Mouse (Mus musculus): ENCODE measurements around the gene Fcgrt.
"Not testable (repeated sequence)": the region's sequence is repeated elsewhere in the genome, so short reads cannot be mapped to it uniquely, and the experiment has no call there.

Gene Fcgrt

DNA sequence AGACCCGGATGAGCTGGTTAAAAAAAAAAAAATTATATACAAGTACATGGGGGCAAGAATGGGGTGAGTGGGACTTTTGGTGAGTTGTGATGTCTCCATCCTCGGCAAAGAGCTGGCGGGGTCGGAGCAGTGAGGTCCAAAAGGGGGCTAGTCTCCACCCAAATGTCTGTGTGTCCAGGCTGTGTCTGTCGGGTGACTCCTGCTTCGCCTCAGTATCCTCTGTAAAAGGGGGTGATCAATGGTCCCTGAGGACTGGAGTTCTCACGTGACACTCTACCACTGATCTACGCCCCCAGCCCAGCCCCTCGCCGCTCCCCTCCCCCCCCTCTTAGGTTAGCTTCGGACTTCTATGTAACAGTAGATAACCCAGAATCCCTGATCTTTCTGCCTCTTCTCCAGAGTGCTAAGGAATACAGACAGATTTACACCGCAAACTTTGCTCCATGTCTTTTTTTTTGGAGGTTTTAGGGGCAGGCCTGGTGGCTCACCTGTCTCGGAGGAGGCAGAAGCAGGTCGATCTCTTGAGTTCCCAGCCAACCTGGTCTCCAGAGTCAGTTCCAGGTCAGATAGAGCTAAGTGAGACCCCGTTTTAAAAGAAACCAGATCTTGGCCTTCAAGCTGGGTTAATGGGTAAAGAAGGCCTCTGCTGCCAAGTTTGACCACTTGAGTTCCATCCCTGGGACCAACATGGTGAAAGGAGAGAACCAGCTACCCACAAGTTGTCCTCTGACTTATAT lies 26.3 kb upstream of the Fcgrt start:
- DNase-seq: no peak

DNA sequence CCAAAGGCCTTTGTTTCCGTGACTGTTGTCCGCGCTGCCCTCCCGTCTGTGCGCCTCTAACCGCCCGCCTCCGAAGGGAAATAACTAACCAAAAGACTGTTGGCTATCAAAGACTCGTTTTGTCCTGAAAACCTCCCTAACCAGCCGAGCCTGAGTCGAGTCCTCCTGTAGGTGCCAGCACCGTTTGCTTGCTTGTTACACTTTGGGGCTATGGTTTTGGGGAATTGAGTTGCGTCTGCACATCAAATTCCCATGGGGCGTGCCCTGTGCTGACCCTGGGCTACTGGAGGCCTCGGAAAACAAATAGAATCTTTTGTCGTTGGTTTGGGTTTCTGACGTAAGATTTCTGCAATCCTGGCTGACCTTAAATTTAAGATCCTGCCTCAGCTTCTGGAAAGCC lies 25.7 kb upstream of the Fcgrt start:
- DNase-seq: peak; percentile 61

DNA sequence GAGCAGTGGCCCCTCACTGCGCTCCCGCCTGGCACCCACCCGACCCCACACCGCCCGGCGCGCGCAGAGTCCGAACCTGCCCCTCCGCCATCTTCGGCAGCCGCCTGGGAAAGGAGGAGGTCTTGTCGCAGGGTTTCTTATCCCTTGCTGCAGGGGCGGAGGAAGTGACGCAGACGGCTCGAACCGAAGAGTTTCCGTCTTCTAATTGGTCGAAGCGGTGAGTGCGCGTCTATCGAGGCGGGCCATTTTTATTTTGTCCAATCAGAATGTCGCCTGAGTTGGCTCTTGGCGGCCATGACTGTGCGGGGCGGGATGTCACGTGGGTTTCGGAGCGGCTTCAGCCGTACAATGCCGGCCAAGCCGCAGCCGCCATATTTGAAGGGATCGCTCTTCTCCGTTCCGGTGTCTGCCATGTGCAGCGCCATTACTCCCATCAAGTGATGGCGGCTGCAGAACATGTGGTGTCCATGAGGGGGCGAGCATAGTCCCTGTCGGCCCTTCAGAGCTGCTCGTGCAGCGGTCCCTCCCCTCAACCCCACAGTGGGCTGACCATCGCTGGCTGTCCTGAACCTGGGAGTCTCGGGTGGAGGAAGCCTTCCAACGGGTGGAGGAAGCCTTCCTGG lies 25.1 kb upstream of the Fcgrt start, which contains the start of gene Rpl13a:
TSS of gene Rpl13a (minus strand) at position 138 of the 623 bp plus-strand sequence.
- peak; percentile 99 for DNase-seq

DNA sequence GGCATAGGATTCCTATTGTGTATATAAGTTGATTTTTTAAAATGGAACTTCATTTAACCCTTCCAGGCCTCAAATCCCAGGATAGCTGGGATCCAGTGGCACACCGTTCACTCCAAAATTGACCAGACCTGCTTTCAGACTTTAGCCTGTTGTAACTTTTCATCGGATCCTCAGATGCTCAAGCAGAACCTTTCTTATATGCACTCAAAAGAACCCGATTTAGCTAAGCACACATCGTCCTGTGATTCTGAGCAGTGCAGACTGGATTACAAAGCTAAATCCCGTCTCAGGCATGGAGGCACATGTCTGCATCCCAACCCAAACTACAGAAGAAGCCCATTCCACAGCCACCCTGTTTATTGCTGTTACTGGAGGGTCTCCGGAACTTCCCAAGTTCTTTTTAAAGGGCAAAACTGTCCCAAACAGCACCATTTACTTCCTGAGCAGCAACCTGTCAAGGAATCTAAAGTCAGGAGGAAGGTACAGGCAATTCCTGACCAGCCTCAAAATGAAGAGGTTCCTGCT lies 24.1 kb upstream of the Fcgrt start:
- no peak for DNase-seq

DNA sequence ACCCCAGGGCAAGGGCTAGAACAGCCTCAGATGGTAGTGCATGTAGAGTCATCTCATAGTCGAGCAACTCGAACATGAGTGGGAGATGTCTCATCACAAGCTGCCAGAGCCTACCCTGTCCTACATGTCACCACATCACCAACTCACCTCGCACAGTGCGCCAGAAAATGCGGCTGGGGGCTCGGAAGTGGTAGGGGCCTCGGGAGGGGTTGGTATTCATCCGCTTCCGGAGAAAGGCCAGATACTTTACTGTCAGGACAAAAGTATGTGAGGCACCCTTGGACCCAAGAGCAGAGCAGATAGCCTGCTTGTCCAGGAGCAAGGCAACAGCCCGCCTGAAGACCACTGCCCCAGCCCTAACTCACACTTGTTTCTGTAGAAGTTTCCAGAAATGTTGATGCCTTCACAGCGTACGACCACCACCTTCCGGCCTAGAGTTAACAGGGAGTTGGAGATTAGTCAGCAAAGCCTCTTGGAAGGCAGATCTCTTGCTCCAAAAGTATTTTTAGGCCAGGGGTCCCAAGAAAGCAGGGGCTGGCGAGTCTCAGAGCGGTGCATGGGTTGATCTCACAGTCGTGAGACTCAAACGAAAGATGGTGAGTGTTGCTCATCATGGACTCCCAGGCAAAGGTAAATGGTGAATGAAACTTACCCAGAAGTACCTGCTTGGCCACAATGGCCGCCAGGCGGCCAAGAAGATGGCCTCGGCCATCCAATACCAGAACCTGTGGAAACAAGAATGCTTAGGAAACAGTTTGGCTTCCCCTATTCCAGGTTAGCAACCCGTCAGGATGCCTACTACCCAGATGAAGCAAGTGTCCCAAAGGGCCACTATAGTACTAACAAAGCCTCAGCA lies 23.4 kb upstream of the Fcgrt start:
- DNase-seq: no peak

DNA sequence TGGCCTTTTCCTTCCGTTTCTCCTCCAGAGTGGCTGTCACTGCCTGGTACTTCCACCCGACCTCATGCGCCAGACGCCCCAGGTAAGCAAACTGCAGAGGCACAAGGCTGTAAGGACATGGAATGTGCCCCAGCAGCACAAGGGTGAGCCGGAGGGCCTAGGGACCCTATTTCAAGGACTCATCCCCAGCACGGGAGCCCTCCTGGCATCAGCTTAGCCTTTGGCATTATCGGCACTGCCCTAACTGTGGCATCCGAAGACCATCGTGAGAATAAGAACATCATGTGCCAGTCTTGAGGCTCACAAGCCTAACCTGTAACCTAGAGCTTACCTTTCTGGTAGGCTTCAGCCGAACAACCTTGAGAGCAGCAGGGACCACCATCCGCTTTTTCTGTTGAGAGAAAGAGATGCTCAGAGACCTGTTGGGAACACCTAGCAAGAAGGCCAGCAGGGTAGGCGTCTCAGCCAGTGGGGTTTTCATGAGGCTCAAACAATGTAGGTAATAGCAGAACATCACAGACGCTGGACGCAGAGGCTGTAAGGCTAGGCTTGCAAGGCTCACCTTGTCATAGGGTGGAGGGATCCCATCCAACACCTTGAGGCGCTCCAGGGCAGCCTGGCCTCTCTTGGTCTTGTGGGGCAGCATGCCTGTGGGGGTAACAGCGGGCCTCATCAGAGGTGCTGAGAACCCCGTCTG lies 22.6 kb upstream of the Fcgrt start:
- no peak for DNase-seq

DNA sequence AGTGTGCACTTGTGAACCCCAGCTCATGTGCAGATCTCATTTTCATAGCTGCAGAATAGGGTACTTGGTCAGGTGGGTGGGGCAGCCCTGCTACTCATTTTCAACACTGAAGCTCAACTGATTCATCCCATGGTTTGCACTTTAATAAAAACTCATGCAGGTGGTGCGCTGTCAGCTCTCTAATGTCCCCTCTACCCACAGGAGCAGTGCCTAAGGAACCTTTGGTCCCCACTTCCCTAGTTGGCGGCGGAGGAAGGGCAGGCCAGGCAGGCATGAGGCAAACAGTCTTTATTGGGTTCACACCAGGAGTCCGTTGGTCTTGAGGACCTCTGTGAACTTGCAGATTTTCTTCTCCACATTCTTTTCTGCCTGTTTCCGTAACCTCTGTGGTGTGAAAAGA lies 22.0 kb upstream of the Fcgrt start:
- not testable (repeated sequence) for DNase-seq

DNA sequence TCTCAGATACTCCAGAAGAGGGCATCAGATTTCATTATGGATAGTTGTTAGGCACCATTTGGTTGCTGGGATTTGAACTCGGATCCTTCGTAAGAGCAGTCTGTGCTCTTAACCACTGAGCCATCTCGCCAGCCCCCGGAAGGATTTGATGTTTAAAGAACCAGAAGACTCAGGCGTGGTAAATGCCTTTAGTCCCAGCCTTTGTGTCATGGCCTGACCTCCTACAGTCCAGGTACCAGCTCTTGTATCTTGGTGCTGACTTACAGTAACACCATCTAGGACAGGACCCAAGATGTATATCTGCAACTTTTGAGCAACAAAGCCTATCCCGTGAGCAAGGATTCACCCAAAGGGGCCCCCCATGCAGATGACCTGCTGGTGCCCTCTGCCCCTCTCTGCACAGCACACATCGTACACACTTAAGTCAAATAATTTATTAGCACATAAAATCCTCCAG lies 21.5 kb upstream of the Fcgrt start:
- DNase-seq: no peak

DNA sequence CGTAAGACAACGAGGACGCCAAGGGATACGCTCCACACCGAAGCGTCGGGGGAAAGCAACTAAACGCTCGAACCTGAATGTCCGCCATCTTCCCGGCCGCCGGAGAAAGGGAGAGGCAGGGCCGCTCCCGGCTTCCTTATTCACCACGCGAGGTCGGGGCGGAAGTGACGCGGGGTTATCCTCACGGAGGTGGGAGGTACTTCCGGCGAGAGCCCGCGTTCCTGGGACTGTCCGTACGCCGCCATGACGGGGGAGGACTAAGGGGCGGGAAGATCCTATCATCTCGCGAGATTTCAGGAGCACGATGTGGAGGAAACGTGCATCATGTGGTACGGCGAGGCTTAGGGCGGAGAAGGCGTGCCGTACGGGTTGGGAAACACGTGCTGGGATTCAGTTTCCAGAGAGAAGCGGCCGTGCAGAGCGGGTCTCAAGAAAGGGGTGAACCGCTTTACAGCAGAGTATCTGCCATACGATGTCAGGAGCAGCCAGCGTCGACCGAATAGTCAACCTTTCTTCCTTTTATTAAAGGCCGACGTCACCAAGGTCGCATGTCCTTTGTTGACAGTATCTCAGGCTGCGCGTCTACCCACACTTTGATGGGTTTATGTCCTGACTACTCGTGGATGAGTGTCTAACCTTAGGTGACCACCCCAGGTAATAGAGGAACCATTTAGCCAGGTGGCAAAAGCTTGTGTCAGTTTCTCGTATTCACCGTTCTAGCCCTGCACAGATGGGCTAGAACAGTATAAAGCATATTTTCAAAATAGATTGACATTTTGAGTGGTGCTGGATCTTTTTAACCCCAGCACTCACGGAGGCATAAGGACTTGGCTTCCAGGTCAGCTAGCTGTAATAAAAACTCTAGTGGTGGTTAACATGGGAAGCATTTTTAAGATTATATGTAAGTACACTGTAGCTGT lies 20.8 kb upstream of the Fcgrt start, which contains the start of gene Rps11:
TSS of gene Rps11 (minus strand) at position 216 of the 920 bp plus-strand sequence.
- DNase-seq: peak; percentile 99

DNA sequence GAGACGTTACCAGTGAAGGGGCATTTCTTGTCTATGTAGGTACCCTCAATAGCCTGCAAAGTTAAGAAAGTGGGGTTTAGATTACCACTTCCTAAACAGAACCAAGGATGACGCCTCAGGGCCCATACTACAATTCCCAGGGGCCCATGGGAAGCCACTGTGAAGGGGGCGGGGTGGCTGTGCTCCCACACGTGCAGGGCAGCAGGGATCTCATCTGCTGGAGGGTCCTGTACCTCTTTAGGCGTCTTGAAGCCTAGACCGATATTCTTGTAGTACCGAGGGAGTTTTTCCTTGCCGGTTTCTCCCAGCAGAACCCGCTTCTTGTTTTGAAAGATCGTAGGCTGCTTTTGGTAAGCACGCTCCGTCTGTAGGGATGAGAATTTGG lies 19.5 kb upstream of the Fcgrt start:
- DNase-seq: no peak

DNA sequence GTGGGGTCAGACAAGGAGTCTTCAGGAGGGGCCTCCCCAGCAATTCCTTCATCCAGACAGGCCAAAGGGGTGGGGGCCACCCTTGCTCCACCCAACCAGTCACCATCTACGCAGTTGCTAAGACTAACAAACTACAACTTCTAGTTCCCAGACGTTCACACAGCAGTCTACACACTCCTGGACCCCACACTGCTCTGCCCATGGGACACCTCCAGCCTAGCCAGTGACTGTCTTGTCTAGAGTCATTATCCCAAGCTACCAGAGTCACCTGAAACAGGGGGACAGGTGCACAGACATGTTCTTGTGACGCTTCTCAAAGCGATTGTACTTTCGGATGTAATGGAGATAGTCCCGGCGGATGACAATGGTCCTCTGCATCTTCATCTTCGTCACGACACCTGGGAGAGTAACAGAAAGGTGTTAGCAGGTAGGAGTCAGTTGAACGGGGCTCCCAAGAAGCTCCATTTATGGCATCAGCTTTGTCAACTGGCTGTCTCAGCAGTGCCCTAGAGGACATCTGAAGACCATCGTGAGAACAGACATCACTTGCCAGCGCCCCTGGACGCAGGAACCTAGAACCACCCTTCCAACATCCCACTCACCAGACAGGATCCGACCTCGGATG lies 19.0 kb upstream of the Fcgrt start:
- DNase-seq: no peak

DNA sequence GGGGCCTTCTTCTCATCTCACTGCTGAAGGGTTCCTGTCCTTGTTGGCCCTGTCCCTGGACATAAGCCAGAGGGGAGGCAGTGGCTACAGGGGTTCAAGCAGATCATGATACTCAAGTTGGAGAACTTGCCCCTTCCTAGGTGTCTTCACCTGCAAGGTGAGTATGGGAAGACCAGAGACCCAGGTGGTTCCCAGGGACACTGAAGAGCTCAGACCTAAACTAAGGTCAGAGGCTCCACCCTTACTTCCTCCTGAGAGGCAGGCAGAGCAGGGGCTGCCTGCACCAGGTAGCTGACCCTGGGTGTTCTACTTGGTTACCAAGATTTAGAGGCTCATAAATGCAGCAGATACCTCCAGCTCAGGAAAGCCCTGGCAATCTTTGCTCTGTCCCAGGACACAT lies 18.3 kb upstream of the Fcgrt start:
- DNase-seq: no peak

DNA sequence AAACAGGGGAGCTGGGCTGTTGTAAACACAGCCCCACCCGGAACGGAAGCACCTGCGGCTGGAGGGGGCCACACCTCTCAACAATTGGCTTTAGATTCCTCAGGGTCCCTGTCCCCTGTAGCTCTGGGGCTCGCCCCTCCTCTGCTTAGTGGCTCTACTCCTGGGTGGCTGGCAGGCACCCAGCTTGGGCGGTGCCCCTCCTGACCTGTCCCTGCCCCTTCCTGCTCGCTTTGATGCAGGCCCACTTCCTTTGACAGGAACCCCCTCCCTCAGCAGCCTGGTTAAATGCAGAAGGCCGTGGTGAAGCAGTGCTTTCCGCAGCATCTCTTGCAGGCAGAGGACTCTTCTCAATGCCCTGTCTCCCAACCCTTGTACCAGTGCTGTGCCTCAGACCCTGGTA lies 17.8 kb upstream of the Fcgrt start:
- peak; percentile 78 for DNase-seq

DNA sequence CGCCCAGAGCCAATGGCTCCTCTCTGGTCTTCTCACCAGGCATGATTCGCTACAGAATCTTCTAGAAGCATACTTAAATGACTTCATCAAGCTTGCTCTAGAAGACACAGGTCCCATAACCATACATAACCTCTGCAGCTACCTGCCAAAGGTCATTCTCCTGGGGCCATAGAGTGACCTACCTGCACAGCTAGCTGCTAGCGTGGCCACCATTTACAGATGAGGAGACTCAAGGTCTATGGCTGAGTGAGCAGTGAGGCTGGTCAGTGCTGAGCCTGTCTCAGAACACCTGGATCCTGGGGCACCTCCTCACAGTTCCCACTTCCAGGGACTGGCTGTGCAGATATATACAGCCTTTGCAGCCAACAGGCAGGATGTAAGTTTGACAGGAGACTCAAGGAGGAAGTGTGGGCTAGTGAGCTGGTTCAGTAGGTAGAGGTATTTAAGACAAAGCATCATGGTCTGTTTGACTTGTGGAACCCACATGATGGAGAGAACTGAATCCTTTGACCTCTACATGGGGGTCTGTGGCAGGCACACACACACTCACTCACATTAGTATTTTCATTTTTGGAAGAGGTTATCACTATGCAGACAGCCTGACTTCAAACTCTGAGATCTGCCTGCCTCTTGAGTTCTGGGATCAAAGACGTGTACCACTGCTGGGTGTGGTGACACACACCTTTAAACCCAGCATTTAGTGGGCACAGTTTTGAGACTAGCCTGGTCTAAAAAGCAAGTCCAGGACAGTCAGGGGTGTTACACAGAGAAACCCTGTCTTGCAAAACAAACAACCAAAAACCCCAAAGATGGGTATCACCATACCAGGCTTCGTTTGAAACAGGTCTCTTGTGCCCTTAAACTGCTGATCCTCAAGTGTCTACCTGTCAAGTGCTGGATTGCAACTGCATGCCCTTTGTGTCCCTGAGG lies 16.4 kb upstream of the Fcgrt start:
- DNase-seq: no peak

DNA sequence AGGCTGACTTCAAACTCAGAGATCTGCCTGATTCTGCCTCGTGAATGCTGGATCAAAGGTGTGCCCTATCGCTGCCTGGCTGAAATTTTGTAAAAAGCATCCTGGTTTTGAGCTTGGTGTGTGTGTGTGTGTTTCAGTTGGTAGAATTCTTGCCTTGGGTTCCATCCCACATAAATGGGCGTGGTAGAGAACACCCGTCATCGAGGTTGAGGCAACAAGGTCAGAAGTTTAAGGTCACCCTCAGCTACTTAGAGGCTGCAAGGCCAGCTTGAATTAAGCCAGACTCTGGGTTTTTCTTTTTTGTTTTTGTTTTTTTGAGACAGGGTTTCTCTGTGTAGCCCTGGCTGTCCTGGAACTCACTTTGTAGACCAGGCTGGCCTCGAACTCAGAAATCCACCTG lies 14.7 kb upstream of the Fcgrt start:
- no peak for DNase-seq

DNA sequence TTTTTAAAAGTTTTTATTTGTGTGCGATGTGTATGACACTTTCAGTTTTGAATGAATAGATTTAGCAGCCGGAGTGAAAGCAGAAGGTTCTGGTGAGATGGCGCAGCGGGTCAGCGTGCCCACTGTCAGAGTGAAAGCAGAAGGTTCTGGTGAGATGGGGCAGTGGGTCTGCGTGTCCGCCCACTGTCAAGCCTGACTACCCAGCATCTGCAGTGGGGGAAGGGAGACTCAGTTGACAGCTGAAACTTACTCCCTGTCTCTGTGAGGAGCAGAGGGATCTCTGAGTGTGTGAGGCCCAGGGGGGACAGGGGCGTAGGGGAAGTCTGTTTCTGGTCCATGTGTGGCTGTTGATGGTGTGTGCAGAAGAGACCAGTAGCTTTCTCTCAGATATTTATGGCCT lies 13.9 kb upstream of the Fcgrt start:
- DNase-seq: no peak

DNA sequence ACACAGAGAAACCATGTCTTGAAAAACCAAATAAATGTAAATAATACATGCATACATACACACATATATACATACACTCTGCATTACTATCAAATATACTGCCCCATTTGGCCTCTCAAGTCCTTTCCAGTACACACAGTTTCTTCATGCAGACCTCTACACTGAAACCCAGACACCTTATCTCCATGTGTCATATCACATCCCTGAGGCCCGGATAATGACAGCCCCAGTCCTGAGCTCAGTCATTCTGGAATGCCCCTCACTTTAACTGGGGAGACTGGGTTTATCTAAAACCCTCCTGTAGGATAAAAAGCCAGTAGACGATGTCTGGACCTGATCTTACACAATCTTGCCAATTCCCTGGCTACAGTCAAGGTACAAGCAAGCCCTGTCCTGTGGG lies 9.8 kb upstream of the Fcgrt start:
- DNase-seq: no peak

DNA sequence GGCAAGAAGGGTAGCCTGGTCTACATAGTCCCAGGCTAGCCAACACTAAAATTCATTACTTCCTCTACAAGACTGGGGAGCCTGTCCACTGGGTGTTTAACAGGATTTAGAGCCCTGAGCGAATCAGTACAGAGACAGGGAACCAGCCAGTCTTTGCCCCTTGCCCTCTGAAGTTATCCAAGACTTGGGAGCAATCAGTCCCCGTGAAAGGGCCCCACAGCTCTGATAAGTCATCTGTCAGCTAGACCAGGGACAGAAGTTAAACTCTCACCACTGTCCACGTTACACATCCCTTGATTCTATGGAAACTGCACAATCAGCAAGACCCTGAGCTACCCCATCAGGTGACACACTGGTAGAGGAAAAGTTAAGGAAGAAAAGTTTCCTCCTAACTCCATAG lies 8.9 kb upstream of the Fcgrt start:
- no peak for DNase-seq

DNA sequence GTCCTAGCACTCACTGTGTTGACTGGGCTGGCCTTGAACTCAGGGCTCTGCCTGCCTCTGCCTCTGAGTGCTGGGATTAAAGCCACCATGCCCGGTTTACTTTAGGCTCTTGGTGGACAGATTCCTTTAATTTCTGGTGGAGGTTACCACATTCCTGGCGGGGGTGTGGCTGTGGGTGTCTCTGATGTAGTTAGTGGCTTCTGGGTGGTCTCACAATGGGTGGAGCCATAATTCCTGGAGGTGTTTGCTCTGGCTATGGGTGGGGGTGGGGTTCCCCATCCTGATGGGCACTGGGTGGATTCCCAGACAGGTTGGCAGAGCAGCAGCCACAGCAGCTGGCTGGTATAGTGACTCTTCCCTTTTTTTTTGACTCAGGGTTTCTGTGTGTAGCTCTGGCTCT lies 8.3 kb upstream of the Fcgrt start:
- DNase-seq: no peak

DNA sequence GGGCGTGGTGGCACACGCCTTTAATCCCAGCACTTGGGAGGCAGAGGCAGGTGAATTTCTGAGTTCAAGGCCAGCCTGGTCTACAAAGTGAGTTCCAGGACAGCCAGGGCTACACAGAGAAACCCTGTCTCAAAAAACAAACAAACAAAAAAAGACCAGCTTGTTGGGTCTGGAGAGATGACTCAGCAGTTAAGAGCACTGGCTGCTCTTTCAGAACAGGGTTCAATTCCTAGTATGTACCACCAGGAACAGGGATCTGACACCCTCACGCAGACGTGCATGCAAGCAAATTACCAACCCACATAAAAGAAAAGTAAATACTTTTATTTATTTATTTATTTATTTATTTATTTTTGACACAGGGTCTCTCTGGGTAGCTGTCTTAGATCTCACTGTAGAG lies 6.4 kb upstream of the Fcgrt start:
- DNase-seq: not testable (repeated sequence)
